Comparison of ENCODE assay signal across 7 mouse cellular contexts in the genomic region with DNA sequence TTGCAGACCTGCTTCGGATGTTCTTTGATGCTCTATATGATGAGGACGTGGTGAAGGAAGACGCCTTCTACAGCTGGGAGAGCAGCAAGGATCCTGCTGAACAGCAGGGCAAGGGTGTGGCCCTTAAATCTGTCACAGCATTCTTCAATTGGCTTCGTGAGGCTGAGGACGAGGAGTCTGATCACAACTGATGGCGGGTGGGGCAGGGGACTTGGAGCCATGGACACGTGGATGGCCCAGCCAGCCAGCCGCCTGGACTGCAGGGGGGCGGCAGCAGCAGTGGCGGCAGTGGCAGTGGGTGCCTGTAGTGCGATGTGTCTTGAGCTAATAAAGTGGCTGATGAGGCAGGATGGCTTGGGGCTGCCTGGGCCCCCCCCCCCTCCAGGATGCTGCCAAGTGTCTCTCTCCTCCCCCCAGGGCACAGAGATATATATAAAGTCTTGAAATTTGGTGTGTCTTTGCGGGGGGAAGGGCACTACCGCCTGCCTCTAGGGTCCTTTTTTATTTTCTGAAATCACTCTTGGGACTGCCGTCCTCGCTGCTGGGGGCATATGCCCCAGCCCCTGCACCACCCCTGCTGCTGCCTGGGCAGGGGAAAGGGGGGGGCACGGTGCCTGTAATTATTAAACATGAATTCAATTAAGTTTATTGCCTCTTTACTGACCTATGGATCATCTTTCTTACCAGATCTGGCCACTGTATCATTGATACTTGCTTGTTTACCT. TPM values are rescaled to one million over a fixed set of nuclear protein-coding genes. Genes with fewer than 3 reads are reported as not detected.
DNase-seq lines count a peak whose midpoint lies in the region; ATAC-seq and TF ChIP-seq lines count a peak whose summit lies in the region.

No protein-coding gene starts in this region.

- ATAC-seq in embryonic facial prominence, embryonic 11.5 days (replicated peaks; ENCODE audit: insufficient number of reproducible peaks, low FRiP score, low TSS enrichment, low read depth): no peak
- no peak for ATAC-seq in hindbrain, postnatal 0 days
- no peak for ATAC-seq in neural tube, embryonic 13.5 days (ENCODE audit: low read depth)

- no peaks in the 10 kb centered on the region for H3K9me3 ChIP-seq in embryonic facial prominence, embryonic 11.5 days (replicated peaks; ENCODE audit: control insufficient read depth, low read length)
- no peaks in the 10 kb centered on the region for H3K9me3 ChIP-seq in hindbrain, postnatal 0 days (ENCODE audit: low read length)
- H3K9me3 ChIP-seq in neural tube, embryonic 13.5 days: no peaks in the 10 kb centered on the region

- no peak overlapping the region; the same call in 1 of the 2 replicates for H3K9ac ChIP-seq in embryonic facial prominence, embryonic 11.5 days (replicated peaks; ENCODE audit: low read length)
- peak overlapping the region; percentile 68; the same call in 1 of the 2 replicates for H3K9ac ChIP-seq in hindbrain, postnatal 0 days (replicated peaks; ENCODE audit: low read length)
- H3K9ac ChIP-seq in neural tube, embryonic 13.5 days: peak overlapping the region; percentile 82; the same call in 1 of the 2 replicates

- peak; percentile 18 to 31 for DNase-seq in layer of hippocampus, postnatal 14 days (ENCODE audit: low spot score in 2 of 2)
- no peak for DNase-seq in layer of hippocampus, adult 11-12 months (ENCODE audit: low spot score)
- no peak for DNase-seq in embryonic facial prominence, embryonic 11.5 days (ENCODE audit: low spot score)
- no peak for DNase-seq in hindbrain, postnatal 0 days (ENCODE audit: low spot score)
- DNase-seq in frontal cortex, adult 2 months (ENCODE audit: extremely low spot score in 1 of 2, low spot score in 1 of 2): no peak
- no peak for DNase-seq in testis, postnatal 10 days (ENCODE audit: low spot score)

- peaks cover 5% of the 10 kb centered on the region; the same call in 1 of the 2 replicates for H3K4me1 ChIP-seq in embryonic facial prominence, embryonic 11.5 days (ENCODE audit: control insufficient read depth, insufficient read depth, low read length)
- peaks cover 11% of the 10 kb centered on the region for H3K4me1 ChIP-seq in hindbrain, postnatal 0 days (ENCODE audit: insufficient read depth, low read length)
- H3K4me1 ChIP-seq in neural tube, embryonic 13.5 days (replicated peaks): peaks cover 44% of the 10 kb centered on the region

- TF ChIP-seq CTCF in hindbrain, postnatal 0 days (IDR thresholded peaks at IDR 0.05; ENCODE audit: low read depth): no peak

- H3K27ac ChIP-seq in embryonic facial prominence, embryonic 11.5 days (replicated peaks; ENCODE audit: low read depth, low read length): no peak overlapping the region
- peak overlapping the region; percentile 89 for H3K27ac ChIP-seq in hindbrain, postnatal 0 days
- H3K27ac ChIP-seq in neural tube, embryonic 13.5 days (replicated peaks): peak overlapping the region; percentile 95

- no peaks in the 10 kb centered on the region for H3K27me3 ChIP-seq in embryonic facial prominence, embryonic 11.5 days (ENCODE audit: control insufficient read depth, insufficient read depth, low read length)
- H3K27me3 ChIP-seq in hindbrain, postnatal 0 days (ENCODE audit: insufficient read depth, low read length): no peaks in the 10 kb centered on the region
- H3K27me3 ChIP-seq in neural tube, embryonic 13.5 days: no peaks in the 10 kb centered on the region

- H3K36me3 ChIP-seq in embryonic facial prominence, embryonic 11.5 days (replicated peaks; ENCODE audit: control insufficient read depth, insufficient read depth, low read depth, low read length): peaks cover 25% of the 10 kb centered on the region
- H3K36me3 ChIP-seq in hindbrain, postnatal 0 days (ENCODE audit: insufficient read depth, low read length): peaks cover 41% of the 10 kb centered on the region
- H3K36me3 ChIP-seq in neural tube, embryonic 13.5 days: peaks cover 47% of the 10 kb centered on the region

- H3K4me2 ChIP-seq in embryonic facial prominence, embryonic 11.5 days (ENCODE audit: low read depth, low read length): no peak overlapping the region
- H3K4me2 ChIP-seq in hindbrain, postnatal 0 days (ENCODE audit: low read depth, low read length): peak overlapping the region; percentile 65
- peak overlapping the region; percentile 82 for H3K4me2 ChIP-seq in neural tube, embryonic 13.5 days

- WGBS in embryonic facial prominence, embryonic 11.5 days: 48% methylated on average over 16 of the region's 16 CpGs
- WGBS in hindbrain, postnatal 0 days: 34% methylated on average over 16 of the region's 16 CpGs
- WGBS in neural tube, embryonic 13.5 days: 30% methylated on average over 16 of the region's 16 CpGs

- H3K4me3 ChIP-seq in embryonic facial prominence, embryonic 11.5 days (ENCODE audit: low read depth, low read length): peak overlapping the region; percentile 57; the same call in 1 of the 2 replicates
- H3K4me3 ChIP-seq in hindbrain, postnatal 0 days (ENCODE audit: low read length): peak overlapping the region; percentile 45; the same call in 1 of the 2 replicates
- H3K4me3 ChIP-seq in neural tube, embryonic 13.5 days: peak overlapping the region; percentile 55; the same call in 1 of the 2 replicates

RNA-seq across cellular contexts. Expression of a gene that starts 0.6 kb away (rescaled TPM):
- total RNA-seq in layer of hippocampus, postnatal 14 days (2021): 100 to 1,000 TPM; 432 to 446 TPM
- 3.9 and 4.4 TPM in 2 replicates for polyA plus RNA-seq in embryonic facial prominence, embryonic 11.5 days (2014; fragmentation: Nextera tagmentation; extraction: Ambion mirVana)
- total RNA-seq in hindbrain, postnatal 0 days (2014; rRNA removed): 130 and 147 TPM in 2 replicates
- polyA plus RNA-seq in hindbrain, postnatal 0 days (2015; fragmentation: Nextera tagmentation; extraction: Ambion mirVana): 49.0 and 55.4 TPM in 2 replicates
- 26.3 and 27.8 TPM in 2 replicates for polyA plus RNA-seq in neural tube, embryonic 13.5 days (2015; fragmentation: Nextera tagmentation; extraction: Ambion mirVana)
- polyA plus RNA-seq in frontal cortex, adult 2 months (2012; rRNA removed): 253 and 271 TPM in 2 replicates

RNA-seq across cellular contexts. Expression of a gene that starts 24.3 kb away (rescaled TPM):
- 100 to 1,000 TPM; 336 to 340 TPM for total RNA-seq in layer of hippocampus, postnatal 14 days (2021)
- 156 TPM in 2 replicates for polyA plus RNA-seq in embryonic facial prominence, embryonic 11.5 days (2014; fragmentation: Nextera tagmentation; extraction: Ambion mirVana)
- total RNA-seq in hindbrain, postnatal 0 days (2014; rRNA removed): 424 and 428 TPM in 2 replicates
- 115 and 124 TPM in 2 replicates for polyA plus RNA-seq in hindbrain, postnatal 0 days (2015; fragmentation: Nextera tagmentation; extraction: Ambion mirVana)
- 141 and 144 TPM in 2 replicates for polyA plus RNA-seq in neural tube, embryonic 13.5 days (2015; fragmentation: Nextera tagmentation; extraction: Ambion mirVana)
- polyA plus RNA-seq in frontal cortex, adult 2 months (2012; rRNA removed): 164 and 169 TPM in 2 replicates

RNA-seq across cellular contexts. Expression of a gene that starts 25.1 kb away (rescaled TPM):
- 10 to 100 TPM; 22.4 to 25.7 TPM for total RNA-seq in layer of hippocampus, postnatal 14 days (2021)
- polyA plus RNA-seq in embryonic facial prominence, embryonic 11.5 days (2014; fragmentation: Nextera tagmentation; extraction: Ambion mirVana): 120 and 124 TPM in 2 replicates
- 25.5 and 29.2 TPM in 2 replicates for total RNA-seq in hindbrain, postnatal 0 days (2014; rRNA removed)
- polyA plus RNA-seq in hindbrain, postnatal 0 days (2015; fragmentation: Nextera tagmentation; extraction: Ambion mirVana): 88.6 and 90.8 TPM in 2 replicates
- 89.9 and 92.3 TPM in 2 replicates for polyA plus RNA-seq in neural tube, embryonic 13.5 days (2015; fragmentation: Nextera tagmentation; extraction: Ambion mirVana)
- 42.6 and 45.7 TPM in 2 replicates for polyA plus RNA-seq in frontal cortex, adult 2 months (2012; rRNA removed)

RNA-seq across cellular contexts. Expression of a gene that starts 25.1 kb away (rescaled TPM):
- total RNA-seq in layer of hippocampus, postnatal 14 days (2021): 10 to 100 TPM; 49.9 to 60.4 TPM
- polyA plus RNA-seq in embryonic facial prominence, embryonic 11.5 days (2014; fragmentation: Nextera tagmentation; extraction: Ambion mirVana): 13.0 and 14.8 TPM in 2 replicates
- 57.0 and 74.6 TPM in 2 replicates for total RNA-seq in hindbrain, postnatal 0 days (2014; rRNA removed)
- polyA plus RNA-seq in hindbrain, postnatal 0 days (2015; fragmentation: Nextera tagmentation; extraction: Ambion mirVana): 18.5 and 21.2 TPM in 2 replicates
- polyA plus RNA-seq in neural tube, embryonic 13.5 days (2015; fragmentation: Nextera tagmentation; extraction: Ambion mirVana): 30.8 and 31.4 TPM in 2 replicates
- 92.6 and 107 TPM in 2 replicates for polyA plus RNA-seq in frontal cortex, adult 2 months (2012; rRNA removed)

RNA-seq across cellular contexts. Expression of a gene that starts 40.5 kb away (rescaled TPM):
- 10 to 100 TPM; 36.4 to 45.8 TPM for total RNA-seq in layer of hippocampus, postnatal 14 days (2021)
- 1.5 and 1.7 TPM in 2 replicates for polyA plus RNA-seq in embryonic facial prominence, embryonic 11.5 days (2014; fragmentation: Nextera tagmentation; extraction: Ambion mirVana)
- total RNA-seq in hindbrain, postnatal 0 days (2014; rRNA removed): 32.0 and 35.5 TPM in 2 replicates
- 6.2 and 7.0 TPM in 2 replicates for polyA plus RNA-seq in hindbrain, postnatal 0 days (2015; fragmentation: Nextera tagmentation; extraction: Ambion mirVana)
- 5.8 and 6.9 TPM in 2 replicates for polyA plus RNA-seq in neural tube, embryonic 13.5 days (2015; fragmentation: Nextera tagmentation; extraction: Ambion mirVana)
- 38.8 and 49.9 TPM in 2 replicates for polyA plus RNA-seq in frontal cortex, adult 2 months (2012; rRNA removed)

Comparison
In these comparisons a context has a peak if more than half of its experiments do, and no peak if none do; other contexts are left out.
1. DNase-seq: peak in layer of hippocampus, postnatal 14 days (2 of 2); none in layer of hippocampus, adult 11-12 months (single experiment), embryonic facial prominence, embryonic 11.5 days (single experiment), hindbrain, postnatal 0 days (single experiment), frontal cortex, adult 2 months (0 of 2) and testis, postnatal 10 days (single experiment).
2. Peak in every context shown above with its lines, with median percentiles within 50 percentile points of each other: H3K4me3 ChIP-seq.